Mouse (Mus musculus) G1E (cell line): Measurements from ENCODE around the gene Cenpb.

Experiments
- CTCF ChIP-seq: IDR thresholded peaks from 2 replicates; pipeline ENCODE4 v1.5.1; 2012; ENCODE audit warnings: low read depth, low read length, inconsistent platforms, mixed read lengths
- GATA1 ChIP-seq: IDR thresholded peaks from 2 replicates; pipeline ENCODE4 v1.6.1; 2012; ENCODE audit warnings: borderline replicate concordance, low read length, inconsistent platforms, mixed read lengths
- POLR2AphosphoS5 ChIP-seq: IDR thresholded peaks from 2 replicates; pipeline ENCODE4 v1.6.1; 2012; ENCODE audit warnings: low read depth, low read length, inconsistent platforms; ENCODE audit not compliant: insufficient replicate concordance
- TAL1 ChIP-seq: conservative IDR thresholded peaks from 2 replicates; pipeline ENCODE4 v1.6.1; 2012; ENCODE audit warnings: low read depth, low read length, inconsistent platforms, mixed read lengths

- TF ChIP-seq CTCF, result no peak
- no peak for TF ChIP-seq POLR2AphosphoS5
- no peak for TF ChIP-seq TAL1
- TF ChIP-seq GATA1, result no peak
Measured at GRCm38 (mm10) chr2:131147043-131147365, 32.9 kb downstream of the Cenpb start.
